Mouse (Mus musculus) thymus, adult 2 months (tissue): Measurements from ENCODE around the gene Ikzf5.

Experiments
- CTCF ChIP-seq: fragments of 200-500 bp; IDR thresholded peaks from 2 replicates; pipeline ENCODE4 v1.5.1; 2012; ENCODE audit warnings: mild to moderate bottlenecking, control low read depth, low read length, moderate library complexity, borderline replicate concordance; ENCODE audit not compliant: control insufficient read depth, poor library complexity, insufficient read depth; ENCODE audit errors: extremely low read depth
- POLR2A ChIP-seq: fragments of 200-500 bp; IDR thresholded peaks from 2 replicates; pipeline ENCODE4 v1.6.1; 2012; ENCODE audit warnings: mild to moderate bottlenecking, low read length, control low read depth, moderate library complexity; ENCODE audit not compliant: control insufficient read depth, poor library complexity, insufficient read depth; ENCODE audit errors: extremely low read depth

- TF ChIP-seq POLR2A: no peak
- no peak for TF ChIP-seq CTCF
These were observed 48.1 kb downstream of the Ikzf5 start for GRCm38 (mm10) chr7:131362269-131362614.
